Mouse (Mus musculus) urinary bladder, postnatal 10 days (tissue): ENCODE measurements around the gene Adamts9.

Experiments
- DNase-seq: peaks from one replicate; pipeline ENCODE4 v3.0.0; 2022; ENCODE audit warnings: low spot score

The Adamts9 gene

DNA sequence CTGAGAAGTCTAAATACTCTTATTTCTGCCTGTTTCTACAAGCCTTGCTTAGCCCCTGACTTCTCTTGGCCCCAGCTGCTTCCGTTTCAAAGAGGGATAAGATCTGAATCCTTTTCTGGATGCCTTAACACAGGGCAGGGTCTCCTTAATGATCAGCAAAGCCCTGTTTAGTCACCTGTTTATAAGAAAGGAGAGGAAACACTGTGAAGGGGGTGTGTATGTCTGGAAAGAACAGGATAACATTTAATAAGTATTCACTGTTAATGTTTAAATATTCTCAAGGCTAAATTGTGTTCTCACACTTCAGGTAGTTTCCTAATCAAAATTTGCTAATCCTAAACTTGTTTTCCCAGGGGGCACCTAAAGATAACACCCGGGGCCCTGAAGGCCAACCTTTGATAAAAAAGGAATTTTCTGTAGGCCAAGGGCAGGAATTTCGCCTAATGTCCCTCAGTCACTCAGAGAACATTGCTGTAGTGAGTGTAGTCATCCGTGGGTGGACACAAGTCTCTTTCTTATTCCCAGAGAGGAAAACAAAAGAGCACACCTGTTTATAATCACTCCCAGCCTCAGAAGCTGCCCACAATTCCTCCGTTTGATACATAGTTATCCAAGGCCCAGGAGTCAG lies 82.9 kb downstream of the Adamts9 start:
- DNase-seq, result no peak

DNA sequence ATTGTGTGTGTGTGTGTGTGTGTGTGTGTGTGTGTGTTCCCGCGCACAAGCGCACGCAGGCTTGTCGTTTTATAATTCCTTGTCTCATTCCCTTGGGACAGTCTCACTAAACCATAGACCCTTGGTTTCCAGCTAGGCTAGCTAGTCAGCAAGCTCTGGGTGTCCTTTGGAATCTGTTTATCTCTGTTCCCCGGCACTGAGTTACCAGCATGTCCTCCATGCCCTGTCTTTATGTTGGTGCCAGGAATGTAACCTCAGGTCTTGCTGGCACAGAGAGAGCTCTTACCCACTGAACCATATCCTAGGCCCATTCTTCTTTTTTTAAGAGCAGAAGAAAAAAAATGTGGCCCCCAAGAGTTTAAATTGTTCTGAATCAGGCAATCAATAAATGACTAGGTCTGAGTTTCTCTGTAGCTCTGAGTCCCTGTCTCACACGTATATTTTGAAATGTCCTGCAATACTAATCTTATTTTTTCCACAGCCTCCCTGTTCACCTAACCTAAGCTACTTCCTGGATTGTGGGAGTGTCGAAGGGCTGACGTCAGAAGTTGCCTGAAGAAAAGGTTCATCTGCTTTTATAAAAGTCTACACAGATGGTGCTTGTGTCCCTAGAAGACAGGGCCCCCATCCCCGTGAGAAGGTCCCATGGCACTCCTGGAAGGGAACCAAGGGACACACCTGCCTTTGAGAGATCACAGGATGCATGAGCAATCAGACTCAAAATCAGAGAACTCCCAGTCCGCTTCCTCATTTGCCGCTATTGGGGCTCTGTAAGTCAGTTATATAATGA lies 84.4 kb downstream of the Adamts9 start:
- no peak for DNase-seq

DNA sequence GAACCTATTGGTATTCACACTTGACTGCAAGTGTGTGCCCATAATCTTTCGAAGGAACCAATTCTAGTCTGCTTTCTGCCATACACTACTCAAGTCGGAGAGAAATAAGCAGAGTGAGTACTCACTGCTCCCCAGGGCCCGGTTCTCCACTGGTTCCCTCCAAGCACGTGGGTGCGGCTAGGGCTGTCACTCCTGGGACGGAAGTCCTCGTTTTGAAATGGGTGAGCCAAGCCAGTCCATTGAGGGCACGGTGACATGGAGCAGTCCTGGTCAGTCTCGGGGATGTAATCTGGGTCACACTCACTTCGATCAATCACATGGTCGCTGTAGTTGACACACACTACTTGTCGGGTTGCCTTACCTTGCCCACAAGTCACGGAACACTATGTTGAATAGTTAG lies 85.5 kb downstream of the Adamts9 start:
- DNase-seq, result no peak

DNA sequence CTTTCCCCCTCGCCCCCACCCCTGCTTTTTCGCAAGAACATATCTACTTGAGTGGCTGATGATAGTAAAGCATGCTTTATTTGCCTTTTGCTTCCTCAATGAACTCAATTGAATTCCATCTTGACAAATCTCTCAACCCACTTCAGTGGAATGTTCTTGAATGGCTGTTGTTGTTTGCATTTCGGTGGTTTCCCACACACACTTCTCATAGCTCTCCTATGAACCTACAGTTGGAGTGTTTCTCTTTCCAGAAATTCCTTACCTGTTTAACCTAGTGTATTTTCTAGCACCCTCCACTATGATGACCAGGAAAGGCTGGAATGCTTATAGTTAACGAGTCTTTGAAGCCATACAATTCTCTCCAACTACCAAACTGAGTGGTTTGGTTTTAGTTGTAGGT lies 88.4 kb downstream of the Adamts9 start:
- DNase-seq, result no peak

DNA sequence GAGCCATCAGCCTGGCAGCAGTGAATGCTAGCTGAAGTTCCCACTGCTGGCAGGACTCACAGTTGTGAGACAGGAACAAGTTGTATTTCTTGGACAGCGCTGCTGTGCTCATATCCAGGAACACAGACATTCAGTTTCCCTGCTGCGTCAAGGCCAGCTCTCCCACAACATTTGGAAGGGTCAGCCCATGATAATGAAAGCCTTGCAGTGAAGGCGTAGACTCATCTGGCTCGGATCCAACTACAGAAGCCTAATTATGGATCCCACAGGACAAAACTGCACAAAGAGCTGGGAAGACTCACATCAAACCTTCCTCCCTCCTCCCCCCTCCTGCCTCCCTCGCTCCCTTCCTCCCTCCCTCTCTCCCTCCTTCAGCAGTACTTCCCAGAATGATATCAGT lies 93.0 kb downstream of the Adamts9 start:
- DNase-seq, result no peak

DNA sequence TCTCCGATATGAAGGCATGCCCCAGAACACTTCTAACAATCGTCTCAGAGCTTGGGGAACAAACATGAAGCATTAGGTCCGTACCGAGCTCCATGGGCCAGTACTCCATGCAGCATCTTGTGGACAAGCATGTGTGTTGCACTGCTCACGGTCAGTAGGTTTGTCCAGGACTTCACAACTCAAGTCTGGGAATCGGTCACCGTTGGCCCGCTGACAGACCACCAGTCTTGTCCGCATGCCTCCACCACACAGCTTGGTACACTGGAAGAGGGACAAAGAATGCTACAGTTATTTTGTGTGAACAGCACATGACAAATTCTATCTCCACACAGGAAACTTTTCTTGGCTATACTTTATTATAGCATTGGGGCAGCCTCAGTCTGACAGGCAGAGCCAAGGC lies 94.1 kb downstream of the Adamts9 start:
- no peak for DNase-seq

DNA sequence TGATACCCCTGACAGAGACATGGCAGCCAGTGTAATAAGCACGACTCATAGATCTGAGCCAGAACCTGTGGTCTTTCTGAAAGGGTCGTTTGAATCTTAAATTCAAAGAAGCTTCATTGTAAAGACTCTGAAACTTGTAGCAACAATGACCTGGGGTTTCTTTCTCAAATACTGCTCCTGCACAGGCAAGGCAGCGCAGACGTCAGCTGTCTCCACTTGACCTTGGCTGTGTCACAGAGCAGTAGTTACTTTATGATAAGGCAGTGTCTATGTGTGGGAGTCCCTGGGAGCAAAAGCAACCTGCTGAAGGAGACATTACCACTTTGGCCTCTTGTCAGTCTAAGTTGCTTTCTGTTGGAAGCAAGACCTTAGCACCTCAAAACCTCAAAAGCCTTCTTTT lies 96.7 kb downstream of the Adamts9 start:
- DNase-seq, result no peak

DNA sequence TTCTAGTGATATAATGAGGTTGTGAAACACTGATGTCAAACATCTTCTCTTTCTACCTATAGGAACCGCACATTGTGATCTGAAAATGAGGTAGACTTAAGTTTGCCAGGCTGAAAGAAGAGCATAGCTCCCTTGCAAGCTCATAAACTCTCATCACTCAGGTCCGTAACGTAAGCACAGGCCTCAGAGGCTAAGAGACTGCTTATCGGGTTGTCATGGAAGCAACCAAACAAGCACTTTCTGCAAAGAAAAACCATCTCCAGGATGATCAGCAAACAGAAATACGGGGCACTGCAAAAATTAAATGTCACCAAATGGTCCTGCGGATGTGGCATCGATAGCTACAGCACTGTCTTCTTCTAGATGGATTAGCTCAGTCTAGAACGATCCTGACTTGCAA lies 97.4 kb downstream of the Adamts9 start:
- no peak for DNase-seq

DNA sequence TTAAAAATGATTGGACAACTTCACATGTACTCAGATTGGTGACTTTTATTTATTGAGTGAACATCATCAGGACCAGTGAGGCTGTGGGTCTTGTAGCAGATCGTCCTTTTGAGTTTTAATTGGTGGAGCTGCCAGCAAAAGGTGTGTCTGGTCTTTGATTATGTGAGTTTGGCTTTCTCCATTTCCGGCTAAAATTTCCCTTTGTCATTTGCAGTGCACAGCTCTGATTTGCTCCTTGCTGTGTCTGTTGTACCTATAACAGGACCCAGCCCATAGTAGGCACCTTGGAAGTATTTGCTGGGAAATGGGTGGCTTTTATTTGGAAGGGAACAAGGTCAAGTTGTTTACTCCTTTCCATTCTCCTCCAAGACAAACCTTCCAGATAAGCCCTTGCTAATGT lies 99.8 kb downstream of the Adamts9 start:
- no peak for DNase-seq

DNA sequence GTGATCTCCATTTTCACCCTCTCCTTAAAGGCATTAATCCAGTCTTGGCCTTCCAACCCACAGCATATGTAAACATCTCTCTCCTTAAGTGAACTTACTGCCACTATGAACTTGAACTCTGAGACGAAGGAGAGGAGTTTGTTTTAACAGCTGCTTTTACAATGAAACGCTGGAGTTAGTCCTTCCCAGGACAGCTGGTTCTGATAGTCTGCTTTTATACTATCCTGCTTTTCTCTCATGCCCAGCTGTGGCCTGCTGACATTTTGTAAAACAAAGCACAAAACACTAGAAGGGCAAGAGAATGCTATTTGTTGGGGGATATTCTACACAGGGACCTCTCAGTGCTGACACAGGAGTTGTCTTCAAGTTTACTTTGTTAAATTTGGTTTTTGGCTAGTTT lies 101.3 kb downstream of the Adamts9 start:
- no peak for DNase-seq

DNA sequence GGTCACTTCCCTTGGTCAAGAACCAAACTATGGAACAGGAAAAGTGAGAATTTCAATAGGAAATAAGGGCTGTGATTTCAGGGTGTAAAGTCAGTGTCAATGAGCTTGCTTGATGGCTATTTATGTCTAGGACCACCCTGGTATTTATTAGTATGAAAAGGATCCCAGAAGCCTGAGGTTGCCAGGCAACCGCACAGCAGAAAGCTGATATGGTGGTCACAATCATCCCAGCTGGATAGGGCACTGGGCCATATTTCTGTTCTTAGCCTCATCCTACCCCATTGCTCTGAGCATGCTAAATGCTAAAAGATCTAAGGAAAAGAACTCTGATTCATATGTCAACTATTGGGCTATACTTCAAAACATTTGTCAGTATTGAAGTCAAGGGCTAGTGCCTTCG lies 112.2 kb downstream of the Adamts9 start:
- DNase-seq, result no peak

DNA sequence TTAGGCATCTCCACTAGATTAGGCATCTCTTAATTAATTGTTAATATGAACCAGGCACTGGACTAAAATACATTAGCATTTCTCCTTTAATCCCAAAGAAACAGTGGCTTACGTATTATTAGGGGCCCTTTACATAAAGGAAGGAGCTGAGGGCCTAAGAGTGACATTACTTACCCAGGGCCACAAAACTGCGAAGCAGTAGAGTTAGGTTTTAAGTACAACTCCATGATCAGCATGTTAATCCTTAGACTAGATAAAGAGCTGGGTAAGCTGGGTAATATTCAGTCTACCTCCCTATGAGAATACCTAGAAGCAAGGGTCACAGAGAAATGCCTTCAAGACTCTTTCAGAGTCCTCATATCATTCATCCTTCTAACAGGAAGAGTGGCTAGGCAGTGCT lies 114.1 kb downstream of the Adamts9 start:
- DNase-seq, result no peak

DNA sequence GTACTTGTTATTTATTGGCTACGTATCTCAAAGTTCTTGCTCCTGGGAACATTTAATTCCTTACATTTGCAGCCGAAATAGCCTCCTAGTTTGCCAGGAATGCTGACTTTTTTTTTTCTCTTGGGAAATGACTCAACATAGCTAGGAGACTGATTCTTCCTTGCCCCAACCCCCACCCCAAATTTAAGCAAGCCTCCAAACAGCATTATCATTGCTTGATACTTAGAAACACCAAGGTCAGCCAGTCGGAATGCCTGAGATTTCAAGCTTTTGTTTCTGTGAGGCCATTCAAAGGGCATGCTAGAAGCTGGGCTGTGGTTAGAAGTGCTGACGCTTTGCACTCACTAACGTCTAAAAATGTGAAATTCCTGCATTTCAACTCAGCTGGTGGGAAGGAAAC lies 115.9 kb downstream of the Adamts9 start:
- DNase-seq, result no peak

DNA sequence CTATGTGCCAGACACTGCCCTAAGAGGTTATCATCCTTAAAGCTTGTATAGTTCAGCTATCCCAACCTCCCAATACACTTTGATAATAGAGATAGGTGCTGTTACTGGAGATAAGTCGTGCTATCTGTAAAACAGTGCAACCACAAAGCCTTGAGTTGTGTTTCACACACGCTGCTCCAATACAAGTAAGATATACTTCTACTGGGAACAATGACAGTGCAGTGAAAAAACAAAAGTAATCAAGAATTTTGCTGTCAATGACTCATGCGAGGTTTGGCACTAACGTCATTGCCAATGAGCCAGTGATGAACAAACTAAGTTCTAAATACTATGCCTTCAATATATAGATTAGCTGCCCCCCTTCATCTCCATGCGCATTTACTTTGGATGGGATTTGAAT lies 116.7 kb downstream of the Adamts9 start:
- DNase-seq, result no peak

DNA sequence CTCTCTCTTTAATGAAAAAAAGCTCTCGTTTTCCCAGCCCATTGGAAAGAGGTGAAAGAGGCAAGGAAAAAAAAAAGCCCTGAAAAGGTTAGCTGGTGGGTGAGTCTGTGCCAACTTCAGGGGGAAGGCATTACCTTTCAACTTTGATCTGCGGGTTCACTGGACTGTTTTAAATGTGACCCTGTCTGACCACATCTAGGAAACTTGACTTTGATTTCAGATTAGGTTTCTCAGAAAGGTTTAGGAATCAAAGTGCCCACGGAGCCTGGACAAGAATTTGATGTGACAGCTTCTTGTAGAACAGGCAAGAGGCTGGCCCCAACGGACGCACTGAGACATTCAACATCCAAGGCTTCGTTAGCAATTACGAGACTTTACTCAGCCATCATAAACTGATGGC lies 119.3 kb downstream of the Adamts9 start:
- no peak for DNase-seq

DNA sequence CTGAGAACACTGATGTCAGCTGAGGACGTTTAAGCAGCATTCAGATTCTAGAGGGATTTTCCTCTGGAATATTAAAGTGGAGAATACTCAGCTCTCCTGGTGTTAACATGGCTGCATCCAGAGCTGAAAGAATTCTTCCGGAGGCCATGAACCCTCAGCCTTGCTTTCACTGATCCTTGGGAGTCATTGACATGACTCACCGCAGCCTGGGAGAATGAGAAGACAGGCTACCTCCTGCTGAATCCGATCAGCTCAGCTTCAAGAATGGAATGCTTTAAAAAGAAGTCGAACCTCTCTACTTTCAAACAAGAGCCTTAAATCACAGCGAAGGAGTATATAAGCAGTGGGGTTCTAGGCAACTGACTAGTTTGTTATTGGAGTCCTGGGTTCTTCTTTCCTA lies 121.3 kb downstream of the Adamts9 start:
- no peak for DNase-seq

DNA sequence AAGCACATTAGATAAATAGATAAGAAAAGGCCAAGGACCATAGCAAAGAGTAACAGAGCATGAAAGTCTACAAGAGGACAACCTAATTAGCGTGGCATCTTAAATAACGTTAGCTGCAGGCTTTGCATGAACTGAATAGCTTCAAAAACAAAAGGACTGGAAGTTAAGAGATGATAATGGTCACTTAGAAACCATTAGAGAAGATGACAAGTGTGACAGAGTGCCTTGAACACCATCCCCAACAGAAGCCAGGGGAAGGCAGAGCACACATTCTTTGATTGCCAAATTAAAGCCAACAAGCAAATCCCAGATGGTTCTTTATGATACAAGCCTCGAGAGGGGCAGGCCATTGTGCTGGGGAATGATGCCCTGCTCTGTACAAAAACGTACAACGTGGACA lies 121.7 kb downstream of the Adamts9 start:
- DNase-seq, result no peak

DNA sequence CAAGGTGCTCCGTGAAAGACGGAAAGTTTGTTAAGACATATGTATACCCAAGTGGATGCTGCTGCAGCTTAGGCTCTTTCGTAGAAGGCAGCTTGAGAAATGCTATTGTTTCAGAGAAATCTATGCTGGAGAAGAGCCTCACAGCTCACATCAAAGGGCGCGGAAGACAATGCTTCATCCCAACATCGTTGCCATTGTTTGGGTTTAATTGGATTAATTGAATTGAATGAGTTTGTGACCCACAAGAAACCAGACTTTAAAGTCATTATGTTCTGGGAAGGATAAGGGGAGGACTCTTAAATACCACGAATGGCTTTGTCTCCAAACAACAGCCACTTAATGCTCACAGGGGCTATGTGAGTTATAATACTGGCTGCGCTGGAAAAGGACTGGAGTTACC lies 125.6 kb downstream of the Adamts9 start:
- no peak for DNase-seq

DNA sequence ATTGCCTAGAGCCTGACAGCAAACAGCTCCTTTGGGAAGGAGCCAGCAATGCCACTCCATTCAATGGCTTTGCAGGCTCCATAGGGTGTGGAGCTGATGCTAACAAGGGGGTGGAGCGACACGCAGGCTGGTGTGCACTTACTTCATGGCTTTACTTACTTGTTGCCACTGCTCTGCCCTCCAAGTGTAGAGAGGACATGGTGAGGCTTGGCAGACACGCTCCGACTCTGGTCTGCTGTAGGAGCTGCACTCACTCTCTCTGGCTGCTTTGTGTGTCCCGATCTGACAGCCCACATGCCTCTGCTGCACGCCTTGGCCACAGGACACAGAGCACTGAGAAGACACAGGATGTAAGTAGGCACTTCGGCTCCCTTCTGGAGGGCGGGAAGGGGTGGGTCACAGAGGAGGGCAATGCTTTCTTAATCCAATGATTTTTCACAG lies 127.0 kb downstream of the Adamts9 start, which contains the start of gene A730049H05Rik:
Gene A730049H05Rik (plus strand): TSS at position 168 of the 441 bp plus-strand sequence.
- DNase-seq, result no peak

DNA sequence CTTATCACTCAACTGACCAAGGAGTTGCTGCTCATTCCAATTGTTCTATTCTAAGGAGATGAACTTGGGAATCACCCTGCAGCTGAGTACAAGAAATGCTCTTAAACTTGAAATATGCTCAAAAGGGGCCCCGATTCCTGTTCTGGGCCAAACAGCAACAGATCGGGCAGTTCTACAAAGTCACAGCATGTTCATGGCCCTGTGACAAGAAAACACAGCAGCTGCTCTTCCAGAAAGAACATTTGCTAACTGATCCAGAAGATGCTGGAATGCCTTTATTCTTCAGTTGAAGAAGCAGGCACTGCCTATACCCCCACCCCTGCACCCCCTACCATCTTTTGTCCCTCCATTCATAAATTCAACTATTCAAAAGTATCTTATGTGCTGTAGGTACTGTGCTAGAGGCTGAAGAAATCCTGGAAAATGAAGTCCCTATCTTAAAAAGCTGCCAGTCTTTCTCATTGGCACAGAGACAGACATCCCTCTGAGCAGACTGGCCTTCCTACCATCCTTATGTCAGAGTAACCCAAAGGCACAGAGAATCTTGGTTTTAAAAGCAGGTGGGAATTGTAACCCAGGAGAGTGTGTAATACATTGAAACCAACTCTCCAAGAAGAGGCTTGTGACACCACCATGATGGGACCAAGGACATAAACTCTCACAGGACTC lies 130.5 kb downstream of the Adamts9 start:
- no peak for DNase-seq

DNA sequence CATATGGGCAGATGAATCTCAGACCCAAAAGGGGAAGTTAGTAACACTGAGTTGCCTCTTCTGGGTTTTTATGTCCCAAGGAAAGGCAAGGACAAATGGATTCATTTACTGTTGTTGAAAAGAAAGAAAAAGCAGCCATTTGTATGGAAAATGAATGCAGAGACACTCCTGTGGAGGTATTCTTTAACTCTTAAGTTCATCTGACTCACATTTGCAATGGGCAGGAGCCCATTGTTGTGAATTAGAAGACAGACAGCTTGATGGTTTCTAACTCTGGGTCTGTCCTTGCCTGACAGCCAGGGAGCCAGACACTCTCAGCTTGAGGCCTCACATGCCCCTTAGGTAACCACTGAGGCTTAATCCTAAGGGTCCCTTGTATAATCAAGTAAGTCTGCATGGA lies 131.7 kb downstream of the Adamts9 start:
- no peak for DNase-seq

DNA sequence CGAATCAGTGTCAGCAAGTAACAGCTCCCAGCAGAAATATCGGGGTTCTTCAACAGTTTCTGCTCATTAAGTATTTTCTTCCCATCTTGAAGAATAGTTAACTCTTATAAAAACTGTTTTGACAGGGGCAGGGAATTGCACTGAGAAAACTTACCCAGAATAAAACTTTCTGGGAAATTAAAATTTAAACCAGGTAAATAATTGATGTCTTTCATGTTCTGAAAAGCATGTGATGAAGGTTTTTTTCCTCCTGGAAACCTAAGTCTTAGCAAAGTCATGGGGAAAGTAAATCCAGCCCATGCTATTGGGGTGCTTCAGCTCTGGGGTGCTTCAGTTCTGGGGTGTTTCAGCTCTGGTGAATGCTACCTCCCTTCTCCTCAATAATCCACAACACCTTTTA lies 132.7 kb downstream of the Adamts9 start:
- no peak for DNase-seq

DNA sequence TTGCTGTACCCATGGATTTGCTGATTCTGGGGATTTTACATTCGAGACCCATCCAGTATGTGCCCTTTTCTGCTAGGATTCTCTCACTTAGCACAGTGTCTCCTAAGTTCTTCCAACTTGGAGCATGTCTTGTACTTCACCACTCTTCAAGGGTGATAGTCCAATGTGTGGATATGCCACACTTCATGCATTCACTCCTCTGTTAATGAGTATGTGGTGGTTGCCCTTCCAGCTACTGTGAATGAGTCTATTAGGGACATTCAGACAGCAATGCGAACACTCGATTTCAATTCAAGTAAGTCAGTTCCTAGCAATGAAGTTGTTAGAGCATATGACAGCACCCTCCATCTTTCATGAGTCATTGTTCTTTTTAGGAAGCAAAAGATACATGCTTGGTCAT lies 133.5 kb downstream of the Adamts9 start:
- DNase-seq, result no peak
